Mouse (Mus musculus): ENCODE measurements around the gene Snx14.
"Not testable (repeated sequence)": the region's sequence is repeated elsewhere in the genome, so short reads cannot be mapped to it uniquely, and the experiment has no call there.

The Snx14 gene

GRCm38 (mm10) chr9:88438555-88439237, at the start of gene Snx14:
Gene Snx14 (minus strand): TSS chr9:88438958.
- peak; percentile 92 for DNase-seq (ENCODE audit: low spot score)

GRCm38 (mm10) chr9:88484531-88484930, 45.8 kb upstream of the Snx14 start:
- no peak for DNase-seq (ENCODE audit: low spot score)

GRCm38 (mm10) chr9:88482829-88483396, 44.2 kb upstream of the Snx14 start:
- no peak for DNase-seq (ENCODE audit: low spot score)

GRCm38 (mm10) chr9:88482230-88482828, 43.6 kb upstream of the Snx14 start, which contains the start of gene Syncrip:
Gene Syncrip (minus strand): TSS chr9:88482574.
- DNase-seq (ENCODE audit: low spot score): peak; percentile 94

GRCm38 (mm10) chr9:88481791-88482160, 43.0 kb upstream of the Snx14 start:
- peak; percentile 39 for DNase-seq (ENCODE audit: low spot score)

GRCm38 (mm10) chr9:88481061-88481790, 42.5 kb upstream of the Snx14 start:
- DNase-seq (ENCODE audit: low spot score): peak; percentile 47

GRCm38 (mm10) chr9:88480120-88480519, 41.4 kb upstream of the Snx14 start:
- peak; percentile 23 for DNase-seq (ENCODE audit: low spot score)

GRCm38 (mm10) chr9:88476138-88476537, 37.4 kb upstream of the Snx14 start:
- no peak for DNase-seq (ENCODE audit: low spot score)

- DNase-seq (ENCODE audit: low spot score): not testable (repeated sequence)
Measured at GRCm38 (mm10) chr9:88461017-88461416, 22.3 kb upstream of the Snx14 start.

GRCm38 (mm10) chr9:88439991-88440390, 1.2 kb upstream of the Snx14 start:
- no peak for DNase-seq (ENCODE audit: low spot score)

GRCm38 (mm10) chr9:88439238-88439600, 461 bp upstream of the Snx14 start:
- DNase-seq (ENCODE audit: low spot score): no peak

GRCm38 (mm10) chr9:88438237-88438554, 562 bp downstream of the Snx14 start:
- no peak for DNase-seq (ENCODE audit: low spot score)

- DNase-seq (ENCODE audit: low spot score): no peak
Measured at GRCm38 (mm10) chr9:88437342-88438236, 1.2 kb downstream of the Snx14 start.

- no peak for DNase-seq (ENCODE audit: low spot score)
Measured at GRCm38 (mm10) chr9:88424356-88424755, 14.4 kb downstream of the Snx14 start.

- DNase-seq (ENCODE audit: low spot score): no peak
Measured at GRCm38 (mm10) chr9:88422428-88422827, 16.3 kb downstream of the Snx14 start.

- no peak for DNase-seq (ENCODE audit: low spot score)
Measured at GRCm38 (mm10) chr9:88416752-88417151, 22.0 kb downstream of the Snx14 start.

- no peak for DNase-seq (ENCODE audit: low spot score)
Measured at GRCm38 (mm10) chr9:88409978-88410377, 28.8 kb downstream of the Snx14 start.

- DNase-seq (ENCODE audit: low spot score): no peak
Measured at GRCm38 (mm10) chr9:88404515-88404914, 34.2 kb downstream of the Snx14 start.

GRCm38 (mm10) chr9:88404088-88404487, 34.7 kb downstream of the Snx14 start:
- DNase-seq (ENCODE audit: low spot score): peak; percentile 4

GRCm38 (mm10) chr9:88398461-88398860, 40.3 kb downstream of the Snx14 start:
- DNase-seq (ENCODE audit: low spot score): peak; percentile 10

- no peak for DNase-seq (ENCODE audit: low spot score)
Measured at GRCm38 (mm10) chr9:88394852-88395251, 43.9 kb downstream of the Snx14 start.

- no peak for DNase-seq (ENCODE audit: low spot score)
Measured at GRCm38 (mm10) chr9:88388826-88389225, 49.9 kb downstream of the Snx14 start.

Data from embryo, embryonic 10.5 days (tissue).